Mouse (Mus musculus): ENCODE data around the gene Plxna2. TPM values are rescaled to one million over a fixed set of nuclear protein-coding genes. Genes with fewer than 3 reads are reported as not detected.
A peak's percentile ranks its signal among the peaks of the same experiment; 100 is the strongest.

Plxna2 gene
- polyA plus RNA-seq, 1 experiment, result 7.9 TPM

DNA sequence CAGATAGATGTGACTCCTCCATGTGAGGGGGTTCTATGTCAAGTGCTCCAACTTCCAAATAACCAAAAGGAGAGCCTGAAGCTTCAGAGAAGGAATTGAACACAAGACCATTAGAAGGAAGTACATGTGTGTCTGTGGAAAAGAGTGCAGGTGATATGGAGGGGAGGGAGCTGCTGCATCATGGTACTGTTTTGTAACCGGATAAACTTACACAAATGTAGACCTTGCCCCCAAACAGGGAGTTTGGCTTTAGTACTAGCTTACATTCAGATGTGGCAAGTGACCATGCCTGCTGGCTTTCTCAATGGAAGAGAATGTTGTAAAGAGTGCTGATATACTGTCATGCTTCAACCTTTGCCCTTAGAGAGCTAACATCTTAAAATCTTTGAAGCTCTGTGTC is 150.8 kb downstream of the Plxna2 start:
- Histone ChIP-seq H3K36me3 (ENCODE audit: control insufficient read depth, insufficient read depth, low read length) (no peaks in the 10 kb centered on the region), H3K4me1 (ENCODE audit: control insufficient read depth, insufficient read depth, low read length) (no peaks in the 10 kb centered on the region), H3K4me3 (ENCODE audit: control insufficient read depth, low read depth, low read length) (no peak overlapping the region), H3K27ac (ENCODE audit: control insufficient read depth, insufficient read depth, low read depth, low read length) (no peak overlapping the region), H3K27me3 (ENCODE audit: control insufficient read depth, insufficient read depth, low read length) (no peaks in the 10 kb centered on the region)
- no peak for TF ChIP-seq POLR2A (IDR thresholded peaks at IDR 0.05; ENCODE audit: control insufficient read depth, low read depth, low read length)
- TF ChIP-seq CTCF (IDR thresholded peaks at IDR 0.05; ENCODE audit: control insufficient read depth, insufficient read depth, insufficient replicate concordance, low read depth, low read length), result no peak

DNA sequence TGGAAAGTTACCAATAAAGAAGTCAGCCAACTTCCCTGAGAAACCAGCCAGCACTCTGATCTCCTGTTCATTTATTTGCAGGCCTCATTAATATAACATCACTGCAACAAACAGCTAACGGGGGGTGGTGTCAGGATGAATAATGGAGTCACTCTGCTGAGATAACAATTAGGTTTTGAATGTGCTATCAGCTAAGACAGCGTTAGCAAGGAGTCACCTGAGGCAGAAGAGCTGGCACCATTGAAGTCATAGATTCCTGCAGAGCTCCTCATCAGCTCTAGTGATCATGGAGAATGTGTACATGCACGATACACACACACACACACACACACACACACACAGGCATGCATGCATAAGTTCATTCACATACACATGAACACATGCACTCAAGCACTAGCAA is 154.0 kb downstream of the Plxna2 start:
- H3K27ac ChIP-seq (ENCODE audit: control insufficient read depth, insufficient read depth, low read depth, low read length), result no peak overlapping the region
- no peaks in the 10 kb centered on the region for H3K36me3 ChIP-seq (ENCODE audit: control insufficient read depth, insufficient read depth, low read length)
- H3K27me3 ChIP-seq (ENCODE audit: control insufficient read depth, insufficient read depth, low read length), result no peaks in the 10 kb centered on the region
- no peaks in the 10 kb centered on the region for H3K4me1 ChIP-seq (ENCODE audit: control insufficient read depth, insufficient read depth, low read length)
- no peak for TF ChIP-seq CTCF (IDR thresholded peaks at IDR 0.05; ENCODE audit: control insufficient read depth, insufficient read depth, insufficient replicate concordance, low read depth, low read length)
- TF ChIP-seq POLR2A (IDR thresholded peaks at IDR 0.05; ENCODE audit: control insufficient read depth, low read depth, low read length), result no peak
- H3K4me3 ChIP-seq (ENCODE audit: control insufficient read depth, low read depth, low read length), result no peak overlapping the region

GRCm38 (mm10) chr1:194773899-194774298 is 155.9 kb downstream of the Plxna2 start:
- Histone ChIP-seq H3K4me1 (ENCODE audit: control insufficient read depth, insufficient read depth, low read length) (no peaks in the 10 kb centered on the region), H3K36me3 (ENCODE audit: control insufficient read depth, insufficient read depth, low read length) (no peaks in the 10 kb centered on the region), H3K4me3 (ENCODE audit: control insufficient read depth, low read depth, low read length) (peak overlapping the region; percentile 35; the same call in 1 of the 2 replicates), H3K27ac (ENCODE audit: control insufficient read depth, insufficient read depth, low read depth, low read length) (no peak overlapping the region), H3K27me3 (ENCODE audit: control insufficient read depth, insufficient read depth, low read length) (no peaks in the 10 kb centered on the region)
- TF ChIP-seq CTCF (IDR thresholded peaks at IDR 0.05; ENCODE audit: control insufficient read depth, insufficient read depth, insufficient replicate concordance, low read depth, low read length) (no peak), POLR2A (IDR thresholded peaks at IDR 0.05; ENCODE audit: control insufficient read depth, low read depth, low read length) (no peak)

- no peaks in the 10 kb centered on the region for H3K27me3 ChIP-seq (ENCODE audit: control insufficient read depth, insufficient read depth, low read length)
- H3K4me3 ChIP-seq (ENCODE audit: control insufficient read depth, low read depth, low read length), result no peak overlapping the region
- no peak overlapping the region for H3K27ac ChIP-seq (ENCODE audit: control insufficient read depth, insufficient read depth, low read depth, low read length)
- H3K4me1 ChIP-seq (ENCODE audit: control insufficient read depth, insufficient read depth, low read length), result no peaks in the 10 kb centered on the region
- no peaks in the 10 kb centered on the region for H3K36me3 ChIP-seq (ENCODE audit: control insufficient read depth, insufficient read depth, low read length)
- TF ChIP-seq POLR2A (IDR thresholded peaks at IDR 0.05; ENCODE audit: control insufficient read depth, low read depth, low read length) (no peak), CTCF (IDR thresholded peaks at IDR 0.05; ENCODE audit: control insufficient read depth, insufficient read depth, insufficient replicate concordance, low read depth, low read length) (no peak)
Observed at GRCm38 (mm10) chr1:194774350-194774749, 156.3 kb downstream of the Plxna2 start.

DNA sequence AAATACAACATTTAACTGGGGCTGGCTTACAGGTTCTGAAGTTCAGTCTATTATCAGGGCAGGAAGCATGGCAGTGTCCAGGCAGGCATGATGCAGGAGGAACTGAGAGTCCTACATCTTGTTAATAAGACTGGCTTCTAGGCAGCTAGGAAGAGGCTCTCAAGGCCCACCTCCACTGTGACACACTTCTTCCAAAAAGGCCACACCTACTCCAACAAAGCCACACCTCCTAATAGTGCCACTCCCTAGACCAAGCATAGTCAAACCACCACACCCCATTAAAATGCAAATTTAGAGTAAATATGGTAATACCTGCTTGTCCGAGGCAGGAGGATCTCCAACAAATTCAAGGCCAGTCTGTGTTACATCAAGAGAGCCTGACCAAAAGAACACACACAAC is 156.7 kb downstream of the Plxna2 start:
- Histone ChIP-seq H3K4me1 (ENCODE audit: control insufficient read depth, insufficient read depth, low read length) (no peaks in the 10 kb centered on the region), H3K4me3 (ENCODE audit: control insufficient read depth, low read depth, low read length) (no peak overlapping the region), H3K27ac (ENCODE audit: control insufficient read depth, insufficient read depth, low read depth, low read length) (no peak overlapping the region), H3K36me3 (ENCODE audit: control insufficient read depth, insufficient read depth, low read length) (no peaks in the 10 kb centered on the region), H3K27me3 (ENCODE audit: control insufficient read depth, insufficient read depth, low read length) (no peaks in the 10 kb centered on the region)
- TF ChIP-seq POLR2A (IDR thresholded peaks at IDR 0.05; ENCODE audit: control insufficient read depth, low read depth, low read length), result no peak
- TF ChIP-seq CTCF (IDR thresholded peaks at IDR 0.05; ENCODE audit: control insufficient read depth, insufficient read depth, insufficient replicate concordance, low read depth, low read length), result no peak

DNA sequence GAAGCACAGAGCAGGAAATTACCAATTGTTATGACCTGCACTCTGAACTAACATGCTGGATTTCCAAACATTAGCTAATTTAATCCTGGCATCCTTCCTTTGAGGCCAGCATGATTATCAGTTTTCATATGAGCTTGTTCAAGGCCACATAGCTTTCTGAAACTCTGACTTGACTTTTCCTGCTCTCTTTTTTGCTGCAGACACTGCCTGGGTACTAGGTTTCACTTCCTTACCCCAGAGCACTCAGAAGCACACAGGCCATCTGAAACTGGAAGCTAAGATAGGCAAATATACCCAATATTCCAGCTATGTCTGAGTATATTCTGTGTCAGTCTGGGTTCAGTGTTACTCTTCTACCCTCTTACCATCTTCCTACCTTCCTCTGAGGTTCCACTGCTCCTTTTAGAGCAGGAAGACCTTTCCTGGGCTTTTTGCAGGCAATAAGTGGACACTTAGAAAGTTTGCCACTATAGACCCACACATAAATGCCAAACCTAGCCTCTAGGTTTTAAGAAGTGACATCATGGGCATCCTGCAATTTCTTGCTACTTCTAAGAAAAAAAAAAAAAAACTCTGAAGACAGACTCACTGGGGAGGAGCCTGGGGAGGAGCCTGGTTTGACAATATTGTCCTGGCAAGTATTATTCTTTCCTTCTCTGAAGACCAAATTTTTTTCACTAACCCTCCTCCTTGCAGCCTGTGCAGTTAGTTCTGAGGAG is 157.8 kb downstream of the Plxna2 start:
- Histone ChIP-seq H3K27ac (ENCODE audit: control insufficient read depth, insufficient read depth, low read depth, low read length) (no peak overlapping the region), H3K4me1 (ENCODE audit: control insufficient read depth, insufficient read depth, low read length) (no peaks in the 10 kb centered on the region), H3K27me3 (ENCODE audit: control insufficient read depth, insufficient read depth, low read length) (no peaks in the 10 kb centered on the region), H3K4me3 (ENCODE audit: control insufficient read depth, low read depth, low read length) (no peak overlapping the region), H3K36me3 (ENCODE audit: control insufficient read depth, insufficient read depth, low read length) (no peaks in the 10 kb centered on the region)
- TF ChIP-seq POLR2A (IDR thresholded peaks at IDR 0.05; ENCODE audit: control insufficient read depth, low read depth, low read length) (no peak), CTCF (IDR thresholded peaks at IDR 0.05; ENCODE audit: control insufficient read depth, insufficient read depth, insufficient replicate concordance, low read depth, low read length) (no peak)

- H3K4me3 ChIP-seq (ENCODE audit: control insufficient read depth, low read depth, low read length), result no peak overlapping the region
- TF ChIP-seq POLR2A (IDR thresholded peaks at IDR 0.05; ENCODE audit: control insufficient read depth, low read depth, low read length) (no peak), CTCF (IDR thresholded peaks at IDR 0.05; ENCODE audit: control insufficient read depth, insufficient read depth, insufficient replicate concordance, low read depth, low read length) (no peak)
- no peak overlapping the region for H3K27ac ChIP-seq (ENCODE audit: control insufficient read depth, insufficient read depth, low read depth, low read length)
- H3K36me3 ChIP-seq (ENCODE audit: control insufficient read depth, insufficient read depth, low read length), result no peaks in the 10 kb centered on the region
- no peaks in the 10 kb centered on the region for H3K4me1 ChIP-seq (ENCODE audit: control insufficient read depth, insufficient read depth, low read length)
- no peaks in the 10 kb centered on the region for H3K27me3 ChIP-seq (ENCODE audit: control insufficient read depth, insufficient read depth, low read length)
Observed at GRCm38 (mm10) chr1:194776510-194777244, 158.7 kb downstream of the Plxna2 start.

Measured in testis, adult 2 months (tissue).